ENCODE assay signal across 19 mouse cellular contexts in genomic region chr12:65229041-65229440, GRCm38 (mm10). TPM values are rescaled to one million over a fixed set of nuclear protein-coding genes. Genes with fewer than 3 reads are reported as not detected.
"Had no signal": no experiment of that assay in that cellular context is flagged by ENCODE, and none has a peak within 500 bp of the region (broad histone marks: within the 10 kb centered on the region; RNA-seq: fewer than 3 reads in every experiment).

No protein-coding gene starts in this region.

- H3K9ac ChIP-seq: limb, embryonic 15.5 days; liver, embryonic 12.5 days; lung, embryonic 14.5 days had no signal

- H3K27me3 ChIP-seq: limb, embryonic 15.5 days; liver, embryonic 12.5 days had no signal

- H3K4me1 ChIP-seq: limb, embryonic 15.5 days; liver, embryonic 12.5 days had no signal

- H3K4me2 ChIP-seq: limb, embryonic 15.5 days; liver, embryonic 12.5 days; lung, embryonic 14.5 days had no signal

- H3K27ac ChIP-seq: left cerebral cortex, adult 2 months; limb, embryonic 15.5 days; liver, embryonic 12.5 days had no signal

- H3K9me3 ChIP-seq: limb, embryonic 15.5 days had no signal

- ATAC-seq: intestine, embryonic 16.5 days; liver, embryonic 12.5 days had no signal

- DNase-seq: kidney, adult 8-10 months; kidney, postnatal 25 days; lung, embryonic 14.5 days; lung, postnatal 10 days; lung, postnatal 4 days; right cerebral cortex, postnatal 4 days; spleen, adult 18-20 months; thymus, adult 18-20 months; thymus, postnatal 25 days had no signal

- H3K36me3 ChIP-seq: limb, embryonic 15.5 days; liver, embryonic 12.5 days had no signal

- H3K4me3 ChIP-seq: limb, embryonic 15.5 days; liver, embryonic 12.5 days had no signal

RNA-seq across cellular contexts. Expression of gene Wdr20rt, which starts 3.7 kb away (rescaled TPM):
- polyA plus RNA-seq: intestine, embryonic 16.5 days; kidney, embryonic 16.5 days; limb, embryonic 11.5 days; limb, embryonic 15.5 days; liver, embryonic 12.5 days; liver, embryonic 16.5 days; lung, embryonic 14.5 days; neural tube, embryonic 14.5 days; stomach, embryonic 14.5 days; urinary bladder, adult 2 months had no signal
